In the genomic region with DNA sequence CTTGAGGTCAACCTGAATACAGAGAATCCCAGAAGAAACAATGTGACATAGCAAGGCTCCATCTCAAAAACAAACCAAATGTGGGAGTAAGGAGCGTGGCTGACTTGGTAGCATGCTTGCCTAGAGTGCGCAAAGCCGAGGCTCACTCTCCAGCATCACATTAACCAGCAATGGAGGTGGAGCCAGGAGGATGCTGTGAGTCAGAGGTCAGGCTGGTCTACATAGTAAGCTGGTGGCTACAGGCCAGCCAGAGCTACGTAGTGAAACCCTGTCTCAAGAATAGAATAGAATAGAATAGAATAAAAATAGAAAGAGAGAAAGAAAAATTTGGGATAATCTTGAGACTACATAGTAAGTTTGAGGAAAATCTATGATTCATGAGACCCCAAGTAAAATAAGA, we compare ENCODE assay signal across 36 mouse cellular contexts. TPM values are rescaled to one million over a fixed set of nuclear protein-coding genes. Genes with fewer than 3 reads are reported as not detected.
DNase-seq lines count a peak whose midpoint lies in the region; ATAC-seq and TF ChIP-seq lines count a peak whose summit lies in the region.
"Had no signal": no experiment of that assay in that cellular context is flagged by ENCODE, and none has a peak within 500 bp of the region (broad histone marks: within the 10 kb centered on the region; RNA-seq: fewer than 3 reads in every experiment).

No protein-coding gene starts in this region.

- no peaks in the 10 kb centered on the region for H3K4me1 ChIP-seq in liver, postnatal 0 days (ENCODE audit: insufficient read depth)
- H3K4me1 ChIP-seq: forebrain, embryonic 13.5 days; intestine, embryonic 15.5 days had no signal

- H3K27ac ChIP-seq in liver, postnatal 0 days (ENCODE audit: low read depth), result no peak overlapping the region
- H3K27ac ChIP-seq: forebrain, embryonic 13.5 days; hindbrain, embryonic 10.5 days; intestine, embryonic 15.5 days; liver, embryonic 14.5 days had no signal

- H3K4me2 ChIP-seq in liver, postnatal 0 days (ENCODE audit: low read depth, low read length), result no peak overlapping the region
- H3K4me2 ChIP-seq: forebrain, embryonic 13.5 days; intestine, embryonic 15.5 days; lung, embryonic 14.5 days had no signal

- H3K9me3 ChIP-seq in liver, postnatal 0 days (ENCODE audit: low read length), result no peaks in the 10 kb centered on the region
- H3K9me3 ChIP-seq: forebrain, embryonic 13.5 days; hindbrain, embryonic 10.5 days; intestine, embryonic 15.5 days had no signal

- no peaks in the 10 kb centered on the region for H3K27me3 ChIP-seq in liver, postnatal 0 days (ENCODE audit: insufficient read depth, low read length)
- H3K27me3 ChIP-seq: forebrain, embryonic 13.5 days; intestine, embryonic 15.5 days had no signal

- no peak for ATAC-seq in liver, postnatal 0 days
- ATAC-seq: forebrain, embryonic 13.5 days; hindbrain, embryonic 16.5 days; intestine, embryonic 15.5 days had no signal

- H3K9ac ChIP-seq in liver, postnatal 0 days (replicated peaks), result no peak overlapping the region
- H3K9ac ChIP-seq: forebrain, embryonic 13.5 days; intestine, embryonic 15.5 days; liver, embryonic 14.5 days; lung, embryonic 14.5 days had no signal

- TF ChIP-seq EP300 in liver, postnatal 0 days (IDR thresholded peaks at IDR 0.05; ENCODE audit: low read depth), result no peak

- H3K36me3 ChIP-seq in liver, postnatal 0 days (replicated peaks; ENCODE audit: insufficient read depth, low read length), result no peaks in the 10 kb centered on the region
- H3K36me3 ChIP-seq: hindbrain, embryonic 10.5 days; intestine, embryonic 15.5 days had no signal

- WGBS in liver, postnatal 0 days (ENCODE audit: insufficient replicate concordance), result 76% methylated on average over 4 of the region's 4 CpGs

- no peak overlapping the region for H3K4me3 ChIP-seq in liver, postnatal 0 days (ENCODE audit: low read depth, low read length)
- H3K4me3 ChIP-seq: forebrain, embryonic 13.5 days; hindbrain, embryonic 10.5 days; intestine, embryonic 15.5 days had no signal

- DNase-seq in heart, adult 11 months, result peak; percentile 89
- no peak for DNase-seq in heart, adult 9 months (ENCODE audit: low spot score in 2 of 2)
- peak; percentile 34 for DNase-seq in 416B (ENCODE audit: low read depth)
- DNase-seq in adrenal gland, postnatal 14 days, result peak; percentile 60
- no peak for DNase-seq in liver, postnatal 0 days
- DNase-seq in urinary bladder, postnatal 14 days (ENCODE audit: low spot score), result no peak
- DNase-seq: cerebellum, adult 11 months; cerebellum, adult 9-10 months; cerebellum, postnatal 36 days; gastrocnemius, postnatal 14 days; heart, postnatal 14 days; kidney, adult 9 months; kidney, postnatal 10 days; layer of hippocampus, postnatal 36 days; liver; lung, embryonic 14.5 days; lung, postnatal 14 days; midbrain, embryonic 14.5 days; right cerebral cortex, postnatal 14 days; thymus, adult 18-20 months; thymus, postnatal 36 days had no signal

- no peak for TF ChIP-seq CTCF in liver, postnatal 0 days (IDR thresholded peaks at IDR 0.05; ENCODE audit: low read depth)

RNA-seq across cellular contexts. Expression of gene Gm11032, which starts 2.0 kb away (rescaled TPM):
- not detected in 2 replicates for total RNA-seq in adrenal gland, postnatal 14 days (2021)
- polyA plus RNA-seq in liver, postnatal 0 days (2015; fragmentation: Nextera tagmentation; extraction: Ambion mirVana), result not detected in 2 replicates
- total RNA-seq: gastrocnemius, postnatal 14 days; heart, adult 8-10 months; heart, postnatal 14 days; layer of hippocampus, postnatal 36 days; MEL; monocyte, adult 5-6 weeks had no signal
- polyA plus RNA-seq: embryonic facial prominence, embryonic 11.5 days; forebrain, embryonic 13.5 days; heart, embryonic 14.5 days; hindbrain, embryonic 10.5 days; hindbrain, embryonic 16.5 days; intestine, embryonic 15.5 days; large intestine, adult 2 months; limb, embryonic 11.5 days; liver, embryonic 14.5 days; lung, embryonic 14.5 days; midbrain, embryonic 14.5 days; neural tube, embryonic 14.5 days; small intestine, adult 2 months; stomach, embryonic 14.5 days had no signal

RNA-seq across cellular contexts. Expression of gene Ascc2, which starts 15.7 kb away (rescaled TPM):
- 31.3 and 36.4 TPM in 2 replicates for total RNA-seq in adrenal gland, postnatal 14 days (2021)
- polyA plus RNA-seq in liver, postnatal 0 days (2015; fragmentation: Nextera tagmentation; extraction: Ambion mirVana), result 9.5 and 9.7 TPM in 2 replicates

RNA-seq across cellular contexts. Expression of gene Mtmr3, which starts 27.2 kb away (rescaled TPM):
- total RNA-seq in adrenal gland, postnatal 14 days (2021), result 49.8 and 53.9 TPM in 2 replicates
- polyA plus RNA-seq in liver, postnatal 0 days (2015; fragmentation: Nextera tagmentation; extraction: Ambion mirVana), result 10.3 and 11.2 TPM in 2 replicates

Comparison
In these comparisons a context has a peak if more than half of its experiments do, and no peak if none do; other contexts are left out.
1. DNase-seq: peak in heart, adult 11 months (single experiment), 416B (single experiment) and adrenal gland, postnatal 14 days (single experiment); none in heart, adult 9 months (0 of 2), liver, postnatal 0 days (single experiment) and urinary bladder, postnatal 14 days (single experiment).